Mouse (Mus musculus) midbrain, postnatal 0 days (tissue): ENCODE measurements around the gene Tbc1d14. TPM values are rescaled to one million over a fixed set of nuclear protein-coding genes. Genes with fewer than 3 reads are reported as not detected.

Experiments used
- ATAC-seq: fragments of 200-750 bp; cut with Nextera tagmentation; 2 replicates; pipeline ENCODE4 v1.8.0; 2017; ENCODE audit warnings: moderate number of reproducible peaks, mild to moderate bottlenecking, moderate TSS enrichment, moderate library complexity; ENCODE audit not compliant: low FRiP score
- DNase-seq: peaks from one replicate; pipeline ENCODE4 v3.0.0-alpha.2; 2015; ENCODE audit warnings: low spot score
- H3K27ac ChIP-seq: fragments of 300-500 bp; sonication (generic); 2 replicates; pipeline ENCODE4 v1.5.1; 2014; ENCODE audit warnings: low read depth, mild to moderate bottlenecking, low read length, mixed read lengths
- H3K27me3 ChIP-seq: fragments of 300-500 bp; sonication (generic); 2 replicates; pipeline ENCODE4 v1.6.1; 2014; ENCODE audit warnings: low read length, control low read depth, mixed read lengths; ENCODE audit not compliant: insufficient read depth
- H3K36me3 ChIP-seq: fragments of 300-500 bp; sonication (generic); 2 replicates; pipeline ENCODE4 v1.6.1; 2014; ENCODE audit warnings: low read length, control low read depth, mixed read lengths; ENCODE audit not compliant: insufficient read depth
- H3K4me1 ChIP-seq: fragments of 300-500 bp; sonication (generic); 2 replicates; pipeline ENCODE4 v1.6.1; 2014; ENCODE audit warnings: mild to moderate bottlenecking, control low read depth, antibody characterized with exemption, low read length, mixed read lengths; ENCODE audit not compliant: insufficient read depth
- H3K4me2 ChIP-seq: fragments of 300-500 bp; sonication (generic); 2 replicates; pipeline ENCODE4 v1.6.1; 2014; ENCODE audit warnings: low read depth, mild to moderate bottlenecking, low read length, mixed read lengths; ENCODE audit not compliant: poor library complexity, severe bottlenecking
- H3K4me3 ChIP-seq: fragments of 300-500 bp; sonication (generic); 2 replicates; pipeline ENCODE4 v1.5.1; 2014; ENCODE audit warnings: low read depth, mild to moderate bottlenecking, low read length, moderate library complexity
- H3K9ac ChIP-seq: fragments of 300-500 bp; sonication (generic); replicated peaks from 2 replicates; pipeline ENCODE4 v1.6.1; 2014; ENCODE audit warnings: mild to moderate bottlenecking, low read length, moderate library complexity, mixed read lengths; ENCODE audit not compliant: poor library complexity, severe bottlenecking
- H3K9me3 ChIP-seq: fragments of 300-500 bp; sonication (generic); 2 replicates; pipeline ENCODE4 v1.6.1; 2016; ENCODE audit warnings: low read length, control low read depth
- CTCF ChIP-seq: IDR thresholded peaks from 2 replicates; pipeline ENCODE4 v1.5.1; 2016; ENCODE audit warnings: antibody characterized with exemption, mild to moderate bottlenecking
- WGBS: fragments of 180-500 bp; shearing (Covaris S2); extraction: QIAGEN DNeasy Blood & Tissue Kit; methylation state at CpG from one replicate; pipeline ENCODE4 v1.1.7; 2014; 5-methylcytosine and 5-hydroxymethylcytosine counted together
- polyA plus RNA-seq: library from polyadenylated mRNA; unstranded; fragments of >200 nt; fragmentation: Nextera tagmentation; extraction: Ambion mirVana; gene quantifications from 2 replicates; pipeline ENCODE4 v1.2.1, GENCODE M21; 2015
- total RNA-seq: library from RNA; depleted of rRNA; stranded (reverse); fragments of >200 nt; gene quantifications from 2 replicates; pipeline ENCODE4 v1.2.3, GENCODE M21; 2014; rRNA removed

The Tbc1d14 gene
- total and polyA plus RNA-seq, 2 experiments from 2014 or later, result 29.3 to 51.0 TPM

GRCm38 (mm10) chr5:36449710-36450358 is 143.2 kb downstream of the Tbc1d14 start:
- no peaks in the 10 kb centered on the region for H3K9me3 ChIP-seq
- no peak overlapping the region for H3K27ac ChIP-seq
- WGBS, result 82% methylated on average over 6 of the region's 6 CpGs
- no peaks in the 10 kb centered on the region for H3K4me1 ChIP-seq
- no peak overlapping the region for H3K9ac ChIP-seq
- H3K4me2 ChIP-seq, result no peak overlapping the region
- ATAC-seq (no peak), DNase-seq (no peak)
- no peak overlapping the region for H3K4me3 ChIP-seq
- no peaks in the 10 kb centered on the region for H3K27me3 ChIP-seq
- H3K36me3 ChIP-seq, result no peaks in the 10 kb centered on the region
- TF ChIP-seq CTCF, result no peak

GRCm38 (mm10) chr5:36447872-36448271 is 145.2 kb downstream of the Tbc1d14 start:
- Histone ChIP-seq H3K9me3 (no peaks in the 10 kb centered on the region), H3K4me3 (no peak overlapping the region), H3K36me3 (no peaks in the 10 kb centered on the region), H3K27ac (no peak overlapping the region), H3K9ac (no peak overlapping the region), H3K27me3 (no peaks in the 10 kb centered on the region), H3K4me2 (no peak overlapping the region), H3K4me1 (no peaks in the 10 kb centered on the region)
- 89% methylated on average over 12 of the region's 12 CpGs for WGBS
- no peak for TF ChIP-seq CTCF
- DNase-seq (no peak), ATAC-seq (no peak)

- DNase-seq, result no peak
- 41% methylated on average over 9 of the region's 9 CpGs for WGBS
- Histone ChIP-seq H3K27ac (no peak overlapping the region), H3K4me2 (no peak overlapping the region), H3K36me3 (no peaks in the 10 kb centered on the region), H3K4me1 (no peaks in the 10 kb centered on the region), H3K9ac (no peak overlapping the region), H3K27me3 (no peaks in the 10 kb centered on the region), H3K4me3 (no peak overlapping the region), H3K9me3 (no peaks in the 10 kb centered on the region)
- no peak for TF ChIP-seq CTCF
- ATAC-seq, result no peak
Measured at GRCm38 (mm10) chr5:36446166-36446890, 146.7 kb downstream of the Tbc1d14 start.

- no peaks in the 10 kb centered on the region for H3K36me3 ChIP-seq
- no peak overlapping the region for H3K4me2 ChIP-seq
- no peak overlapping the region for H3K4me3 ChIP-seq
- WGBS, result 33% methylated on average over 8 of the region's 8 CpGs
- ATAC-seq, result no peak
- H3K9me3 ChIP-seq, result no peaks in the 10 kb centered on the region
- no peak for TF ChIP-seq CTCF
- DNase-seq, result peak; percentile 44
- H3K4me1 ChIP-seq, result no peaks in the 10 kb centered on the region
- H3K27ac ChIP-seq, result no peak overlapping the region
- H3K9ac ChIP-seq, result no peak overlapping the region
- no peaks in the 10 kb centered on the region for H3K27me3 ChIP-seq
Measured at GRCm38 (mm10) chr5:36445028-36445427, 148.0 kb downstream of the Tbc1d14 start.

GRCm38 (mm10) chr5:36444611-36445010 is 148.5 kb downstream of the Tbc1d14 start:
- no peak for TF ChIP-seq CTCF
- DNase-seq, result no peak
- Histone ChIP-seq H3K9ac (no peak overlapping the region), H3K36me3 (no peaks in the 10 kb centered on the region), H3K27me3 (no peaks in the 10 kb centered on the region), H3K4me1 (no peaks in the 10 kb centered on the region), H3K4me2 (no peak overlapping the region), H3K9me3 (no peaks in the 10 kb centered on the region), H3K27ac (no peak overlapping the region), H3K4me3 (no peak overlapping the region)
- no peak for ATAC-seq
- 60% methylated on average over 4 of the region's 4 CpGs for WGBS

GRCm38 (mm10) chr5:36440741-36441140 is 152.3 kb downstream of the Tbc1d14 start:
- TF ChIP-seq CTCF, result no peak
- no peak overlapping the region for H3K27ac ChIP-seq
- ATAC-seq (no peak), DNase-seq (no peak)
- no peak overlapping the region for H3K9ac ChIP-seq
- H3K4me3 ChIP-seq, result no peak overlapping the region
- WGBS, result 56% methylated on average over 3 of the region's 3 CpGs
- H3K4me1 ChIP-seq, result no peaks in the 10 kb centered on the region
- no peaks in the 10 kb centered on the region for H3K36me3 ChIP-seq
- no peaks in the 10 kb centered on the region for H3K9me3 ChIP-seq
- H3K4me2 ChIP-seq, result no peak overlapping the region
- no peaks in the 10 kb centered on the region for H3K27me3 ChIP-seq

Other genes with a start within 250 kb of the Tbc1d14 start
- gene Sorcs2, start 195.1 kb downstream of the Tbc1d14 start, total RNA-seq, result 49.2 and 50.3 TPM in 2 replicates
- gene Sorcs2, start 195.1 kb downstream of the Tbc1d14 start, polyA plus RNA-seq, result 14.1 and 16.1 TPM in 2 replicates
- 16.2 and 16.3 TPM in 2 replicates for gene Grpel1, start 128.3 kb downstream of the Tbc1d14 start, total RNA-seq
- 38.4 and 43.4 TPM in 2 replicates for gene Grpel1, start 128.3 kb downstream of the Tbc1d14 start, polyA plus RNA-seq
- gene Tada2b, start 109.0 kb downstream of the Tbc1d14 start, total RNA-seq, result 26.9 and 27.3 TPM in 2 replicates
- 3.1 and 3.5 TPM in 2 replicates for gene Tada2b, start 109.0 kb downstream of the Tbc1d14 start, polyA plus RNA-seq
- 2.1 and 3.2 TPM in 2 replicates for gene Ccdc96, start 108.7 kb downstream of the Tbc1d14 start, total RNA-seq
- 1.7 and 2.3 TPM in 2 replicates for gene Ccdc96, start 108.7 kb downstream of the Tbc1d14 start, polyA plus RNA-seq
- 71.1 and 93.4 TPM in 2 replicates for gene D5Ertd579e, start 102.7 kb upstream of the Tbc1d14 start, total RNA-seq
- 29.2 and 34.2 TPM in 2 replicates for gene D5Ertd579e, start 102.7 kb upstream of the Tbc1d14 start, polyA plus RNA-seq
- gene Bloc1s4, start 155.4 kb upstream of the Tbc1d14 start, total RNA-seq, result 21.5 and 39.8 TPM in 2 replicates
- gene Bloc1s4, start 155.4 kb upstream of the Tbc1d14 start, polyA plus RNA-seq, result 30.1 and 30.2 TPM in 2 replicates
- gene Mrfap1, start 203.5 kb upstream of the Tbc1d14 start, total RNA-seq, result 288 and 318 TPM in 2 replicates
- 425 and 441 TPM in 2 replicates for gene Mrfap1, start 203.5 kb upstream of the Tbc1d14 start, polyA plus RNA-seq
- 22.6 and 26.2 TPM in 2 replicates for gene Man2b2, start 237.4 kb upstream of the Tbc1d14 start, total RNA-seq
- 15.6 and 15.8 TPM in 2 replicates for gene Man2b2, start 237.4 kb upstream of the Tbc1d14 start, polyA plus RNA-seq